In the genomic region with DNA sequence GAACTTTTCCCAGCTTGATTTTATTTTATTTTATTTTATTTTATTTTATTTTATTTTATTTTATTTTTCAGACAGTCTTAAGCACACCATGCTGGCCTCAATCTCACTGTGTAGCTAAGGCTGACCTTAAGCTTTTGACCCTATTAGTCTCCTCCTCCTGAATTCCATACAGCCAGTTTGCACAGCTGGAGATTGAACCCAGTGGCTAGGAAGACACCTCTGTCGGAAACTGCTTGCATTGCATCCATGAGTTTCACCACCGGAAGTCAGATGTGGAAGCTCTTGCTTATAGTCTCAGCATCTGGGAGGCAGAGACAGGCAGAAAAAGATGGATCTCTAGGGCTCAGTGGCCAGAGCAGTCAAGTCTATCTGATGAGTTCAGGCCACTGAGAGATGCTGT, we compare ENCODE assay signal across 11 mouse cellular contexts.
"Had no signal": no experiment of that assay in that cellular context is flagged by ENCODE, and none has a peak within 500 bp of the region (broad histone marks: within the 10 kb centered on the region; RNA-seq: fewer than 3 reads in every experiment).

No protein-coding gene starts in this region.

- H3K4me2 ChIP-seq: limb, embryonic 13.5 days; midbrain, embryonic 13.5 days had no signal

- ATAC-seq: midbrain, embryonic 13.5 days had no signal

- H3K36me3 ChIP-seq: limb, embryonic 13.5 days; midbrain, embryonic 13.5 days had no signal

- H3K4me1 ChIP-seq: limb, embryonic 13.5 days; midbrain, embryonic 13.5 days had no signal

- H3K4me3 ChIP-seq: limb, embryonic 13.5 days; midbrain, embryonic 13.5 days had no signal

- H3K9ac ChIP-seq: limb, embryonic 13.5 days; liver, embryonic 14.5 days; midbrain, embryonic 13.5 days had no signal

- H3K27ac ChIP-seq: limb, embryonic 13.5 days; liver, embryonic 14.5 days; midbrain, embryonic 13.5 days had no signal

- H3K27me3 ChIP-seq: limb, embryonic 13.5 days; midbrain, embryonic 13.5 days had no signal

- H3K9me3 ChIP-seq: limb, embryonic 13.5 days; midbrain, embryonic 13.5 days had no signal

- DNase-seq: kidney, adult 8-10 months; kidney, postnatal 25 days; layer of hippocampus, adult 9-11 months; left cerebral cortex, postnatal 4 days; lung, adult 18-20 months; right cerebral cortex, adult 18-20 months; right cerebral cortex, postnatal 25 days; thymus, postnatal 36 days had no signal
